Mouse (Mus musculus) CD4-positive, CD25-positive, alpha-beta regulatory T cell, adult 2 months (primary cell): ENCODE results near the gene Hpca.

ENCODE experiments used
- DNase-seq: peaks from one replicate; pipeline ENCODE4 v3.0.0-alpha.2; 2012; ENCODE audit warnings: low read depth, low spot score

Hpca gene

GRCm38 (mm10) chr4:129111350-129111749 is 10.5 kb downstream of the Hpca start:
- DNase-seq: no peak

DNA sequence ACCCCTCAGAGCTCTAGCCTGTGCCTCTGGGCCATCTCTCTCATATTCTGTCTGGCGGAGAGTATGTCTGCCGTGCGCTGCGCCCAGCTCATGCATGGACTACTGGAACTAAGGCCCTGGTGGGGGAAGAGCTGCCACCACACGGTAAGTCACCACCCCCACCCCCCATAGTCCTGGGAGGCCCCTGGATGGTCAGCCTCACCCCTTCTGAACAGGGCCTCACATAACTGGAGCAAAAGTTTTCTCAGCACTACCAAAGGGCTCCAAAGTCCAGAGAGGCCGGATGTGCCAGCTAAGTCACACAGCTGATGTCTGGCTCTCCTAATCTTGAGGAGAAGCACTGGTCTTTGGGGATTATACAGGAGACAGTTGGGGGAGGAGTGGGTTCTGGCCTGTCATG is 11.0 kb downstream of the Hpca start:
- no peak for DNase-seq

DNA sequence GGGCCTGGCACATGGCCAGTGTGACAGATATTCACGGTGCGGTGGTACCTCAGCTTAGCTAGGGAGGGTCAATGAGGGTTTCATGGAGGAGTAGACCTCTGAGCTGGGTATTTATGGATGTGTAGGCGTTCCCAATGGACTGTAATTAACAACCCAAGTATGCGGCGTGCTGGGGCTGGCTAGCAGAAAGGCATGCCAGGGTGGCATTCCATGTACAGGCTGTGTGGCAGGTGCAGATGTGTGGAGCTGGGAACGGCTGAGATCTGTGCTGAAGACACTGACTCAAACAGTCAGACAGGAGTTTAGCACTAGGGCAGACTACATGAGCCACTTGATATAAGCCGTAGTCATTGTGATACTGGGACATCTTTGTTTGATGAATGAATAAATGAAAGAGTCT is 13.2 kb downstream of the Hpca start:
- no peak for DNase-seq

GRCm38 (mm10) chr4:129107348-129107899 is 14.4 kb downstream of the Hpca start:
- no peak for DNase-seq

DNA sequence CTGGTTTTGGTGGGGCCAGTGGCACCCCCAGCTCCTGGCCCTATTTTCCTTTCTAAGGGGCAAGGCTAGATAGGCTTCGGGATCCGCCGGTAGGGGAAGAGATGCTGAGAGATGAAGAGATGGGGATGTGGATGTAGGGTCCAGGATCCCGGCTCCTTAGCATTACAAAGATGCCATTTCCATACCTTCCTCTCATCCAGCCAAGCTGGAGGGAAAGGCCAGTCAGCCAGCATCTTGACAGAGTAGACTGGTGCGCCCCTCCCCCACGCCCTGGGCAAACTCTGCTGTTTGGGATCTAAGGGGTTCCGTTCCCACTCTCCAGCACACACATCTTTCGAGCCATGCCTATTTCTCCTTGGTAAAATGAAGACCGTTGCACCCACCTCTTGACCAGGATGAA is 15.8 kb downstream of the Hpca start:
- DNase-seq: no peak

- DNase-seq: no peak
Measured at GRCm38 (mm10) chr4:129105356-129105755, 16.5 kb downstream of the Hpca start, which contains the start of gene Tmem54. Gene Tmem54, plus strand, starts transcription at chr4:129105548.

GRCm38 (mm10) chr4:129102133-129102829 is 19.6 kb downstream of the Hpca start:
- DNase-seq: no peak

DNA sequence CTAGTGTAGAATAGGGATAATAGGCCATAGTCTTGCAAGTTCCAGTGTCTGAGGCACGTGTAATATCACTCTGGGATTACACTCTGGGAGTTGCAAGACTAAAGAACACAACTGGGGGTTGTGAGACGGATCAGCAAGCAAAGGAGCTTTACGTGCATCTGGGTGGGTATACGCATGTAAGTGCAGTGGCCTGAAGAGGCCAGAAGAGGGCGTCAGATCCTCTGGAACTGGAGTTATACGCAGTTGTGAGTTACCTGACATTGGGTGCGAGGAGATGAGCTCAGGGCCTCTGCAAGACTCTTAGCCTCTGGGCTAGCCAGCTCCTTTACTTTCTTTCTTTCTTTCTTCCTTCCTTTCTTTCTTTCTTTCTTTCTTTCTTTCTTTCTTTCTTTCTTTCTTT is 24.8 kb downstream of the Hpca start:
- no peak for DNase-seq

DNA sequence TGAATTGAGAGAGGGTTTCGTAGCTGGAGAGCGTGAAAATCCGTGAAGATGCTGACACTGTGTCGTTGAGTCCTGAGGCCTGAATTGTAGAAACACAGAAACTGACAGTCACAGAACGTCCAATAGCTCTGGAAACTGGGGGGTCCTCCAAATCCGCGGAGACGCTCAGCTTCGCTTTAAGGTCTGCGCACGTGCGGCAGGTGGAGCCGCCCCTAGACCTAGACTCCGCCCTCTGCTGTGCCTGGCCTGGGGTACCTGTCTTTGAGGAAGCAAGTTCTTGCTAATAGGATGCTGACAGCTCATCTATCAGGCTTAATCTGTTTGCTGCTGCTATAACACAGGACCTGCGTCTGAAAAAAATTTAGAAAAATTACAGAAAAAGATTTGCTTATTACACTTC is 26.6 kb downstream of the Hpca start:
- no peak for DNase-seq

- DNase-seq: no peak
Measured at GRCm38 (mm10) chr4:129087850-129088249, 34.0 kb downstream of the Hpca start.

GRCm38 (mm10) chr4:129086078-129086477 is 35.8 kb downstream of the Hpca start:
- peak; percentile 87 for DNase-seq

DNA sequence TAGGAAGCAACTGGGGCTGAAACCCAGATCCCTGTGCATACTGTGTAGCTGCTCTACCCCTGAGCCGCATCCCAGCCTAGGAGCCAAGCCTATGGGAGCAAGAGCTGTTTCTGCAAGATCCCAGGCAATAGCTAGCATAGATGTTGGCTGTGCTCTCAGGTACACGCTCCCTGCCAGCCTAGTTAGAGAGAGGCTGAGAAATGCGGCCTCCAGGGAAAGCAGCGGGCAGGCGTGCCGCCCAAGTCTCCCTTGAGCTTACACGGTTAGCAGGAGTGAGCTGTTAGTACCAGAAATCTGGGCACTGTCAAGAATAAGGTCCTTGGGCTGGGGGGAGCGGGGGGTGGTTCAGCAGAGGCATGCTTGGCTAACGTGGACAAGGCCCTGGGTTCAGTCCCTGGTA is 36.9 kb downstream of the Hpca start:
- DNase-seq: no peak

DNA sequence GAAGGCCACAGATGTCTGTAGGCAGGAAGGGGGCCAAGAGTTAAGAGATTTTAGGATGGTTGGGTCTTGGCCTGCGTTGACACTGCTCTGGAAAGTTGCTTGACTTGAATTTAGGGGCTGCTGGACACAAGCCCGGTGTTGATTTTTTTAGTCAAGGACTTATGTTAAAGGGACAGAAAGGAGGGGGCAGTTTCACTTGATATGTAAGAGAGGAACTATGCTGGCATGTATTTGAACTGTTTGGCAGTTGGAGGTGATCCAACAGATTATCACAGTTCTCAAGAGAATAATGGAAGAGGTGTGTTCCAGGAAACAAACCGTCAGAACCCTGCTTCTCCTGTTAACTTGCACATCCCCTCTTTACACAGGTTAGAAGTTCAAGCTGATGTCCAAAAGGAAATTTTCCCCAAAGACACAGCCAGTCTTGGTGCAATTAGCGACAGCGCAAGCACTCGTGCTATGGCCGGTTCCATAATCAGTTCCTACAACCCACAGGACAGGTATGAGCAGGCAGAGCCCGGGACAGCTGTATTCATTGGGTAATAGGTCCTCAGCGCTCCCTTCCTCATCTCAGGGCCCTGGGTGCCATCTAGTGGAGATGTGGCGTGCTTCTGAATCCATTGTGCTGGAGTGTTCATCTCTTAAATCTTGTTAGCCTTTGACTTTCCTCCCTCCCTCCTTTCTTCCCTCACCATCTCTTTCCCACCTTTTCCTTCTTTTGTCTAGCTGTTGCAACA is 39.3 kb downstream of the Hpca start:
- DNase-seq: peak; percentile 86

DNA sequence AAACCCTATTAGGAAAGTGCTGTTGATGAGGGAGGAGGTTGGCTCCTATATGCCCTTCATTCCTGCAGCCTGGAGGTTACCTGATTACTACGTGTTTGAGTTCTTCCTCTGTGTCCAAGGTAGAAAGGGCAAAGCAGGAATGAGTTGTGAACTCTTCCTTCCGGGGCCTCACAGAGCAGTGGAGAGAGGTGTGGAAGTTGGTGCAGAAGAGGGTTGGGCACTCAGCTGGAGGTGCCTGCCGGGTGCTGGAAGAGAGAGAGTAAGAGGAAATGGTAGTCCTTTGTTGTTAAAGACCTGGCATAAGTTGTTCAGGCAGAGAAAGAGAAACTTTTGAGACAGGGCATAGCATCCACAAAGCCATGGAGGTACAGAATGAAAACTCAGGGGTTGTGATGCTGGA is 39.9 kb downstream of the Hpca start:
- DNase-seq: no peak

- DNase-seq: no peak
Measured at GRCm38 (mm10) chr4:129081512-129081911, 40.3 kb downstream of the Hpca start.

DNA sequence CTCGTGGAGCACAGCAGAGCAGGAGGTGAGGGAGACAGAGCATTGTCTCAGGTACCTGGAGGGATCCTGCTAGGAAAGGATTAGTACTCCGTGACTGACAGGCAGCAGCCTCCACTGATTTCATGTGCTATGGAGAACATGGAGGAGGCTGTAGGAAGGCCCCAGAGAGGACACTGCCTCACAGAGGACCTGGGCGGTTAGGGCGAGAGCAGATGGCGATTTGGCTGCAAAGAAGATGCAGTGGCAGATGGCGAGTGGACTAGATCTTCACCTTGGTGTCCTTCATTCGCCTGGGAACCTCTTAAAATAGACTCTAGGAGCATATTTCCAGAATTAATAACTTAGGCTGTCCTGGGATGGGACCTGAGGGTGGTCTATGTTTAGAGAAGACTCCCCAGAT is 40.8 kb downstream of the Hpca start:
- DNase-seq: no peak

- no peak for DNase-seq
Measured at GRCm38 (mm10) chr4:129079126-129079525, 42.7 kb downstream of the Hpca start.

GRCm38 (mm10) chr4:129068848-129069247 is 53.0 kb downstream of the Hpca start:
- no peak for DNase-seq

DNA sequence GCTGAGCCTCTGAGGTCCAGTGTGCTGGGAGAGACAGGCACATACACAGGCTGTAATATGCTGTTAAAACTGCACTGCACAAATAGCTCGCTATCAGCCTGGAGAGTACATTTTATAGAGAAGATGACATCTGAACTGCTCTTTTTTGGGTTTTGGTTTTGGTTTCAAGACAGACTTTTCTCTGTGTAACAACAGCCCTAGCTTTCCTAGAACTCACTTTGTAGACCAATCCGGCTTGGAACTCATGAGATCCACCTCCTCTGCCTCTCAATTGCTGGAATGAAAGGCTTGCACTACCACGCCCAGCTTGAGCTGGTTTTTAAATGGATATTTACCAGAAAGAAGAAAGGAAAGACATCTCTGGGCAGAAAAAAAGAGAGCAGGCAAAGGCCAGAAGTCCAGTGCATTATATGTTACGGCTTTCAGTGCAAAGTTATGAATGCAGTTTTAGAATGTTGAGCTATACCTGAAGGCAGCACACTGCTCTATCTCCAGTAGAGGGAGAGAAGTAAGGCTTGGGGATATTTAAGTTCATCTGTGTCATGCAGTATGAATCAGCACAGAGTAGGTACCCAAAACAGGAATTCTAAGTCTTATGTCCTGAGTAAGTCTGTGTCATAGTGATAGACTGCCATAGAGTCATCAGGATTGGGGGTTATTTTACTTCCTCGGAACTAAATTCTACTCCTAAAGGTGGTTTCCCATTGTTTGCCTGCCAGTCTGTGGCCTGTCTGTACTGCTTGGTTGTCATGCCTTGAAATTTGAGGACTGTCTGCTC is 54.0 kb downstream of the Hpca start:
- peak; percentile 34 for DNase-seq

DNA sequence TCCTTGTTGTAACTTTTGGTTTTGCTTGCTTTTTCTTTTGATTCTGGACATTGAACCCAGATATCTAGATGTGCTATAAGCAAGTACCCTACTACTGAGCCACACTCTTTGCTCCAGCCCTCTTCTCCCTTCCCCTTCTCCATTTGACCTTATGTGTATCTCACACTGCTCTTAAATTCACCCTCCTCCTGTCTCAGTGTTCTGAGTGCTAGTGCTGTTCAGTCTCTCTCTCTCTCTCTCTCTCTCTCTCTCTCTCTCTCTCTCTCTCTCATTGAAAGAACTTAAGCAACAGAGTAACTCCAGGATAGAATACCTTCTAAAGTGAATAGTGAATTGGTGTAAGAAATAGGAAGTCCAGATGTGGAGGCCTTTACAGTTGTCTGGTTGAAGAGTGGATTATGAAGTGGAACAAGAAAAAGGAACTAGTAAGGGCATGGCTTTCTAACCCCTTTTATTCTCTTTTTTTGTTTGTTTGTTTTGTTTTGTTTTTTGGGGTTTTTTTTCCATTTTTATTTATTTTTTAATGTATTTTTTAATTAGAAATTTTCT is 56.1 kb downstream of the Hpca start:
- no peak for DNase-seq

DNA sequence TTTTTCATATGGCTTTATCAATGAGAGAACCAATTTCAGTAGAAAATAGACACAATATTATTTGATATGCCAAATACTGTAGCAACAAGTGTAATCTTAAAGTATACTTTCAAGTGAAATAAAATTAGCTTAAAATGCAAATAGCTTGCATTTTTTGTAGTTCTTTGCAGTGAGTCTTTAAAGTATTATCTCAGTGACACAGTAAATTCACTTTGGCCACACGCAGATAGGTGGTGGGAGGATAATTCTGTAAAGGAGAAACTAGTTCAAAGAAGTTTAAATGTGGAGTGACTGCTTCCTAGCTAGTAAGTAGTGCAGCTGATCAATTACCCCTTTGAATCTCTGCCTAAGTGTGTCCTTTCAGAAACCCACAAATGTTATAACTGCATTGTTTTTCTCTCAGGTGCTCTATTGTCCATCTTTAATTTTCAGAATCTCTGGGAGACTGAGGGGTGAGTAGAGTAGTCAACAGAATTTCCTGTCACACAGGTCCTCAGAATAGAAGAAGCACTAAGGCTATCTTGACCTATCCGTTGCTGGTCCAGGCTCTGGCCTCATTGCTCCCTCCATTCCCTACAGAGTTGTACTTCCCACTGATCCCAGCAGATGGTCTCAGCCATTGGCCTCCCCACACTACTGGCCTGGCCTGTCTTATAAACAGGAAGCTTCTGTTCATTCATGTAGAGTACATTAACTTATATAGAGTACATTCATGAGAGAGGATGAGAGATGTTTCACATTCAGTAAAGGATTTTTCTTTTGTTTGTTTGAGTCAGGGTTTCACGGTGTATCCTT is 59.4 kb downstream of the Hpca start:
- no peak for DNase-seq
